Mouse (Mus musculus): ENCODE data around the gene Mnat1.
A peak's percentile ranks its signal among the peaks of the same experiment; 100 is the strongest.

GRCm38 (mm10) chr12:73218632-73219031, 95.1 kb downstream of the Mnat1 start:
- TF ChIP-seq CTCF (conservative IDR thresholded peaks at IDR 0.05; ENCODE audit: low read length) (peak; percentile 56), POU5F1 (IDR thresholded peaks at IDR 0.05; ENCODE audit: borderline replicate concordance, low read length) (no peak)

All from E14TG2a.4 (cell line).